Mouse (Mus musculus) limb, embryonic 14.5 days (tissue): ENCODE data around the gene Olfr877. TPM values are rescaled to one million over a fixed set of nuclear protein-coding genes. Genes with fewer than 3 reads are reported as not detected.

Source experiments
- ATAC-seq: fragments of 200-750 bp; cut with Nextera tagmentation; 2 replicates; pipeline ENCODE4 v1.8.0; 2017; ENCODE audit warnings: low read depth, moderate number of reproducible peaks, moderate TSS enrichment; ENCODE audit not compliant: low FRiP score
- DNase-seq: peaks from one replicate; pipeline ENCODE4 v3.0.0-alpha.2; 2015; ENCODE audit warnings: low spot score
- H3K27ac ChIP-seq: fragments of 300-500 bp; sonication (generic); replicated peaks from 2 replicates; pipeline ENCODE4 v1.5.1; 2014; ENCODE audit warnings: low read depth, mild to moderate bottlenecking, low read length, moderate library complexity, mixed read lengths
- H3K27me3 ChIP-seq: fragments of 300-500 bp; sonication (generic); 2 replicates; pipeline ENCODE4 v1.6.1; 2014; ENCODE audit warnings: low read length, mixed read lengths; ENCODE audit not compliant: control insufficient read depth, insufficient read depth
- H3K36me3 ChIP-seq: fragments of 300-500 bp; sonication (generic); 2 replicates; pipeline ENCODE4 v1.6.1; 2014; ENCODE audit warnings: mild to moderate bottlenecking, low read length, moderate library complexity, mixed read lengths; ENCODE audit not compliant: control insufficient read depth, insufficient read depth
- H3K4me1 ChIP-seq: fragments of 300-500 bp; sonication (generic); 2 replicates; pipeline ENCODE4 v1.6.1; 2014; ENCODE audit warnings: antibody characterized with exemption, low read length, mixed read lengths; ENCODE audit not compliant: control insufficient read depth, insufficient read depth
- H3K4me2 ChIP-seq: fragments of 300-500 bp; sonication (generic); replicated peaks from 2 replicates; pipeline ENCODE4 v1.6.1; 2014; ENCODE audit warnings: low read depth, mild to moderate bottlenecking, low read length, moderate library complexity; ENCODE audit not compliant: severe bottlenecking
- H3K4me3 ChIP-seq: fragments of 300-500 bp; sonication (generic); replicated peaks from 2 replicates; pipeline ENCODE4 v1.5.1; 2014; ENCODE audit warnings: low read length
- H3K9ac ChIP-seq: fragments of 300-500 bp; sonication (generic); 2 replicates; pipeline ENCODE4 v1.6.1; 2014; ENCODE audit warnings: mild to moderate bottlenecking, low read depth, low read length, moderate library complexity; ENCODE audit not compliant: severe bottlenecking
- H3K9me3 ChIP-seq: fragments of 300-500 bp; sonication (generic); 2 replicates; pipeline ENCODE4 v1.6.1; 2016; ENCODE audit warnings: low read length; ENCODE audit not compliant: control insufficient read depth
- POLR2A ChIP-seq: fragments of 200-500 bp; IDR thresholded peaks from 2 replicates; pipeline ENCODE4 v1.8.0; 2012; ENCODE audit warnings: inconsistent platforms, mild to moderate bottlenecking, moderate library complexity, borderline replicate concordance; ENCODE audit not compliant: insufficient read depth, insufficient read length; ENCODE audit errors: extremely low read depth
- WGBS: fragments of 180-500 bp; shearing (Covaris S2); extraction: QIAGEN DNeasy Blood & Tissue Kit; methylation state at CpG from one replicate; pipeline ENCODE4 v1.1.7; 2014; 5-methylcytosine and 5-hydroxymethylcytosine counted together
- polyA plus RNA-seq, 2 experiments: library from polyadenylated mRNA; depleted of rRNA in 1 of 2; stranded (reverse) in 1 of 2; unstranded in 1 of 2; fragments of >200 nt; fragmentation: Nextera tagmentation in 1 of 2; extraction: Ambion mirVana in 1 of 2; gene quantifications; 2 replicates each; pipeline versions ENCODE4 v1.2.1 to v1.2.3; 2012 to 2014

The Olfr877 gene
- polyA plus RNA-seq, 2 experiments, result not detected

DNA sequence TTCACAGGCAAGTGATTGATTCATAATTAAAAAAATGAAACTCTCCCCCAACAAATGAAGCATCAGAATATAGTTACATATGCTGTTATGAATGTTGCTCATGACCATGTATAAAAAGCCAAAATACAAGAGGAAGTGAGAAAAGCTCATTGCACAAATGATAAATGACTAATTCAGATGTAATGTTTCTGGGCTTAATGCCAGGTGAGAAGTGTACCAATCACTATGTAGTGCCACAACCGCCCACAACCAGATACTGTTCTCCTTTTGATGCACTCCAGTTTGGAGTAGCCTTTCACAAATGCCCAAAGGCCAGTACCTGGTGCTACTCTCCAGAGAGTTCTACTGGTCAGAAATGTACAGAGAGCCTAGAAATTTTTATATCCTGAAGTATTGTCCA lies 20.7 kb upstream of the Olfr877 start:
- no peaks in the 10 kb centered on the region for H3K27me3 ChIP-seq
- 83% methylated on average over 1 of the region's 1 CpGs for WGBS
- no peak overlapping the region for H3K9ac ChIP-seq
- no peak overlapping the region for H3K27ac ChIP-seq
- H3K36me3 ChIP-seq, result no peaks in the 10 kb centered on the region
- H3K9me3 ChIP-seq, result no peaks in the 10 kb centered on the region
- no peak for DNase-seq
- no peak for ATAC-seq
- H3K4me1 ChIP-seq, result no peaks in the 10 kb centered on the region
- no peak overlapping the region for H3K4me3 ChIP-seq
- no peak for TF ChIP-seq POLR2A
- no peak overlapping the region for H3K4me2 ChIP-seq

DNA sequence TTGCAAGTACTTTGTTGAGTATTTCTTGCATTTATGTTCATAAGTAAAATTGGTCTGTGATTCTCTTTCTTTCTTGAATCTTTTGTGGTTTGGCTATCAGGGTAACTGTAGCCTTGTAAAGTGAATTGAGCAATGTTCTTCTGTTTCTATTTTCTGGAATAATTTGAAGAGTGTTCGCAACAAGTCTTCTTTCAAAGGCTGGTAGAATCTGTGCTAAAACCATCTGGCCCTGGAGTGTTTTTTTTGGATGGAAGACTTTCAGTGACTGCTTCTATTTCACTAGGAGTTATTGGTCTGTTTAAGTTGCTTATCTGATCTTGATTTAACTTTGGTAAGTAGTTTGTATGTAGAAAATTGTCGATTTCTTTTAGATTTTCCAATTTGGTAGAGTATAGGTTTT lies 4.8 kb upstream of the Olfr877 start:
- no peak overlapping the region for H3K4me3 ChIP-seq
- 80% methylated on average over 2 of the region's 2 CpGs for WGBS
- ATAC-seq, result no peak

DNA sequence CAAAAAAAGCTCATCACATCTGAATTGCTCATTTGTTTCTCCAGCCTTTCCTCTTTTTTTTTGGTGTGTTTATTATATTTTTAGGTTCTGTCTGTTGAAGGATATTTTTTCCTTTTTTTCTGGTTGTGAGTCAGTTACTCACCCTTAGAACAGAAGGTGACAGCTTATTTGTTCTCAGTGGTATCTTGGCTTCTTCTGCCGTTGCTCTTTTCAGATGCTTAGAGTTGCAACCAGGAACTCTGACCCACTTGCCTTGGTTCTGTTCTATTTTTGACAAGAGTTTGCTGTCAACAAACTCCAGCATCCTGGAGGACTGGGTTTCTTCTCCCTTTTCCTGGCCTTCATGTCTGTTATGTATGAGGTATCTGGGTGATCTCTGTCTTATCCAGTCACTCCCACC lies 9.3 kb downstream of the Olfr877 start:
- Histone ChIP-seq H3K27ac (no peak overlapping the region), H3K4me2 (no peak overlapping the region), H3K36me3 (no peaks in the 10 kb centered on the region), H3K4me1 (no peaks in the 10 kb centered on the region), H3K27me3 (no peaks in the 10 kb centered on the region), H3K9me3 (no peaks in the 10 kb centered on the region), H3K4me3 (no peak overlapping the region), H3K9ac (no peak overlapping the region)
- no peak for TF ChIP-seq POLR2A
- ATAC-seq (no peak), DNase-seq (no peak)
- 86% methylated on average over 1 of the region's 1 CpGs for WGBS

More for the DNA sequence above, 4.8 kb upstream of the Olfr877 start:
- H3K36me3 ChIP-seq, result no peaks in the 10 kb centered on the region
- H3K27me3 ChIP-seq, result no peaks in the 10 kb centered on the region
- H3K9me3 ChIP-seq, result no peaks in the 10 kb centered on the region
- no peaks in the 10 kb centered on the region for H3K4me1 ChIP-seq
- no peak overlapping the region for H3K9ac ChIP-seq
- TF ChIP-seq POLR2A, result no peak
- DNase-seq, result no peak
- no peak overlapping the region for H3K27ac ChIP-seq
- no peak overlapping the region for H3K4me2 ChIP-seq

DNA sequence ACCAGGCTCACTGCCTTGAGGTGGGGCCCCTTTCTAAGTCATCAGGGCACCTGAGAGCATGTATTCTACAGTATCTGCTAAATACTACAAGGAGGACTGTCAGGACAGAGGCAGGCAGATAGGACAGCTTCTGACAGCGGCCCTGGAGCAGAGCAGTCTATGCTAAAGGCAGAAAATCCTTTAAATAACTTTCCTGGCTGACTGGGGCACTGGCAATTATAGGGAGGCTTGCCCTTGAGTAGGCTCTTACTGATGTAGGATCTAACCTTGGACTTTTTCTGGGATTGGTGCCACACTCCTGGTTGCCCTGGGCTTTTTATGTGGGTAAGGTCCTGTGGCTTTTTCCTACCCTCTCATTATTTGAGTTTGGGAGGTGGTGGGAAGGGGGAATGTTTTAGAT lies 16.2 kb downstream of the Olfr877 start:
- H3K4me2 ChIP-seq, result no peak overlapping the region
- no peak for ATAC-seq
- no peak overlapping the region for H3K27ac ChIP-seq
- H3K36me3 ChIP-seq, result no peaks in the 10 kb centered on the region
- H3K27me3 ChIP-seq, result no peaks in the 10 kb centered on the region
- no peaks in the 10 kb centered on the region for H3K9me3 ChIP-seq
- no peak for TF ChIP-seq POLR2A
- no peak overlapping the region for H3K4me3 ChIP-seq
- 53% methylated on average over 1 of the region's 1 CpGs for WGBS
- no peak overlapping the region for H3K9ac ChIP-seq
- H3K4me1 ChIP-seq, result no peaks in the 10 kb centered on the region
- DNase-seq, result no peak

DNA sequence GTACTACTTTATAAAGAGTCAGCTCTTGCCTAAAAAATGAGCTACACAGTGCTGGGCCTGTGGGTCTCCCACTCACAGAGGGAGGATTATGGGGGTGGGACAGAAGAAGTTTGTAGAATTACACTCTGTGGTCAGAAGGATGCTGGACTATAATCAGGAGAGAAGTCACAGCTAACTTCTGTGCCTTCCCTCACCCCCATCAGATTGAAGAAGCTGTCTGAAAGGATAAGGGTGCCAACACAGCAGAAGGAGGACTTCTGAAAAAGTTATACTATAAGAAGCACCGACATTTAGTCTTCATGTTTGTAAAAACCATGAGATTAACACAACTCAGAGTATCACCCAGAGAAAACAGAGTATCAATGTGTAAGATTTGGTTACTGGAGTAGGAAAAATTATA lies 17.0 kb downstream of the Olfr877 start:
- ATAC-seq, result no peak
- Histone ChIP-seq H3K4me1 (no peaks in the 10 kb centered on the region), H3K36me3 (no peaks in the 10 kb centered on the region), H3K9ac (no peak overlapping the region), H3K9me3 (no peaks in the 10 kb centered on the region), H3K4me2 (no peak overlapping the region), H3K27ac (no peak overlapping the region), H3K27me3 (no peaks in the 10 kb centered on the region), H3K4me3 (no peak overlapping the region)
- WGBS, result 82% methylated on average over 1 of the region's 1 CpGs
- TF ChIP-seq POLR2A, result no peak
- no peak for DNase-seq

DNA sequence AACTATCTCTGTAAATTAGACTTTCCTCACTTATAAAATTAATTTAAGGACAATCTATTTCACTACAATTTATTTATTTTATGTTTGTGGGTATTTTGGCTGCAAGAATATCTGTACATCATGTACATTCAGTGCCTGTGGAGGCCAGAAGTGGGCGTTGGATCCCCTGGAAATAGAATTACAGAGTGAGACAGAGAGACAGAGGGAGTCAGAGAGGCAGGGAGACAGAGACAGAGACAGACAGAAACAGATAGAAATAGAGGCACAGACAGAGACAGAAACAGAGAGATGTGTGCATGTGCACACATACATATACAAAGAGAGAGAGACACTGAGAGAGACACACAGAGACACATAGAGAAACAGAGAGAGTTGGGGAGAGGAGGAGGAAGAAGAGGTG lies 17.5 kb downstream of the Olfr877 start:
- Histone ChIP-seq H3K4me2 (no peak overlapping the region), H3K4me3 (no peak overlapping the region), H3K9ac (no peak overlapping the region), H3K27me3 (no peaks in the 10 kb centered on the region), H3K4me1 (no peaks in the 10 kb centered on the region), H3K36me3 (no peaks in the 10 kb centered on the region), H3K9me3 (no peaks in the 10 kb centered on the region), H3K27ac (no peak overlapping the region)
- TF ChIP-seq POLR2A, result no peak
- ATAC-seq (no peak), DNase-seq (no peak)
- 64% methylated on average over 1 of the region's 1 CpGs for WGBS
